Mouse (Mus musculus) adrenal gland, postnatal 25 days (tissue): ENCODE results near the gene Fat1. TPM values are rescaled to one million over a fixed set of nuclear protein-coding genes. Genes with fewer than 3 reads are reported as not detected.

ENCODE experiments used
- DNase-seq: peaks from one replicate; pipeline ENCODE4 v3.0.0; 2021; ENCODE audit warnings: mixed read lengths
- total RNA-seq: library from RNA; stranded (reverse); gene quantifications from 2 replicates; pipeline ENCODE4 v1.2.3, GENCODE M21; 2021

Gene Fat1
- total RNA-seq, 1 experiment from 2014 or later = 92.4 TPM

GRCm38 (mm10) chr8:45068759-45069386 lies 133.6 kb downstream of the Fat1 start, which contains the start of gene Mtnr1a:
Mtnr1a (plus strand) TSS chr8:45069137.
- peak; percentile 93 for DNase-seq

- no peak for DNase-seq
These were observed 135.7 kb downstream of the Fat1 start for GRCm38 (mm10) chr8:45070949-45071348.

GRCm38 (mm10) chr8:45080850-45081249 lies 145.6 kb downstream of the Fat1 start:
- DNase-seq = no peak

- DNase-seq = no peak
These were observed 158.4 kb downstream of the Fat1 start for GRCm38 (mm10) chr8:45093599-45093998.

Other genes starting within 250 kb of the Fat1 start
- gene Mtnr1a, start 133.7 kb downstream of the Fat1 start, total RNA-seq = not detected in 2 replicates